Mouse (Mus musculus): Measurements from ENCODE around the gene Ptcd3. TPM values are rescaled to one million over a fixed set of nuclear protein-coding genes. Genes with fewer than 3 reads are reported as not detected.
"Not testable (repeated sequence)": the region's sequence is repeated elsewhere in the genome, so short reads cannot be mapped to it uniquely, and the experiment has no call there.

Gene Ptcd3
- total and polyA plus RNA-seq, 3 experiments = 93.5 to 156 (median 94.3) TPM

DNA sequence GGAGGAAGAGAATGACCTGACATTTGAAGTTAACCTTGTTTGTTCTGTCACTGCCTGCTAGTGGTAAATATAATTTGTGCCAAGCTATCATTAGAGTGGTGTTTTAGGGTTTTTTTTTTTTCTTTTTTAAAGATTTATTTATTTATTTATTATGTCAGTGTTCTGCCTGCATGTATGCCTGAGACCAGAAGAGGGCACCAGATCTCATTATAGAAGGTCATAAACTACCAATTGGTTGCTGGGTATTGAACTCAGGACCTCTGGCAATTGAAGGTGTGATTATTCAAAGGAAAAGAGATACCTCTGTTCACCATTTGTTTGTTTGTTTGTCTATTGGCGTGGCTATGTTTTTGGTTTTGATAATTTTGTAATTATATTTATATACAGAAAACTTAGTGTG, 39.7 kb downstream of the Ptcd3 start:
- Histone ChIP-seq H3K9ac (ENCODE audit: control insufficient read depth, low read depth, low read length, poor library complexity, severe bottlenecking) (no peak overlapping the region), H3K9me3 (replicated peaks; ENCODE audit: insufficient read depth, low read length) (no peaks in the 10 kb centered on the region), H3K27me3 (ENCODE audit: control insufficient read depth in 1 of 2, insufficient read depth in 2 of 2, low read length in 2 of 2) (no peaks in the 10 kb centered on the region), H3K79me2 (ENCODE audit: control insufficient read depth, insufficient read depth, low read length, poor library complexity) (no peaks in the 10 kb centered on the region), H3K4me3 (ENCODE audit: control insufficient read depth in 1 of 2, insufficient read depth in 1 of 2, low read depth in 2 of 2, low read length in 2 of 2) (no peak overlapping the region), H3K4me1 (ENCODE audit: control insufficient read depth in 1 of 2, insufficient read depth in 2 of 2, low read length in 2 of 2) (no peaks in the 10 kb centered on the region), H3K36me3 (ENCODE audit: control insufficient read depth in 1 of 2, insufficient read depth in 2 of 2, low read length in 2 of 2) (peaks cover 2 to 27% of the 10 kb centered on the region in 2 experiments; a peak in 2 of 4 replicates), H3K27ac (ENCODE audit: control insufficient read depth, low read depth, low read length) (no peak overlapping the region)
- peak; percentile 60 for DNase-seq (ENCODE audit: low read depth, low spot score)
- TF ChIP-seq SMC3 (IDR thresholded peaks at IDR 0.05; ENCODE audit: low read depth, low read length) = peak; percentile 30; the same call in 1 of the 2 replicates
- no peak for TF ChIP-seq NRF1 (IDR thresholded peaks at IDR 0.05; ENCODE audit: insufficient read depth, low read depth, low read length, poor library complexity, severe bottlenecking)
- TF ChIP-seq MXI1 (IDR thresholded peaks at IDR 0.05; ENCODE audit: low read depth, low read length) = no peak
- 0 out of 2 replicates have a peak, but pooled peaks have one; percentile 16 for TF ChIP-seq ZC3H11A (IDR thresholded peaks at IDR 0.05; ENCODE audit: low read depth, low read length)
- TF ChIP-seq RAD21 (IDR thresholded peaks at IDR 0.05; ENCODE audit: low read depth, low read length) = peak; percentile 15; the same call in 1 of the 2 replicates
- peak in 1 of 3 experiments; percentile 39; a peak in 3 of 6 replicates for TF ChIP-seq CTCF (IDR thresholded peaks at IDR 0.05 in 2 of 3, conservative IDR thresholded peaks at IDR 0.05 in 1 of 3; ENCODE audit: control insufficient read depth in 1 of 3, insufficient read depth in 1 of 3, low read depth in 2 of 3, low read length in 3 of 3, poor library complexity in 1 of 3, severe bottlenecking in 1 of 3)

DNA sequence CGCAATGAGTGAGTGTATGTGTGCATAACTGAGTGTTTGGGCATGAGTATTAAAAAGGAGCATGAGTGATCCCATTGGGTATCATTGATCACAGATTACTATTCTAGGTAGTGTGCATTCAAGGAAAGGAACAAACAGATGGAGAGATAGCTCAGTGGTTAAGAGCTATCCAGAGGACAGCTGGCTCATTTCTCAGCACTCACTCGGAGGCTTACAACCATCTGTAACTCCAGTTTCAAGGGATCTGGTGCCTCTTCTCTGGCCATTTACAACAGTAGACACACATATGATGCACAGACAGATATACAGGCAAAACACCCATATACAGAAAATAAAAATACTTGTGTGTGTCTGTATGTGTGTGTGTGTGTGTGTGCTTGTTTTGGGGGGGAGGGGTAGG, 40.8 kb downstream of the Ptcd3 start:
- Histone ChIP-seq H3K4me3 (ENCODE audit: control insufficient read depth in 1 of 2, insufficient read depth in 1 of 2, low read depth in 2 of 2, low read length in 2 of 2) (no peak overlapping the region), H3K9ac (ENCODE audit: control insufficient read depth, low read depth, low read length, poor library complexity, severe bottlenecking) (no peak overlapping the region), H3K27me3 (ENCODE audit: control insufficient read depth in 1 of 2, insufficient read depth in 2 of 2, low read length in 2 of 2) (no peaks in the 10 kb centered on the region), H3K9me3 (replicated peaks; ENCODE audit: insufficient read depth, low read length) (no peaks in the 10 kb centered on the region), H3K36me3 (ENCODE audit: control insufficient read depth in 1 of 2, insufficient read depth in 2 of 2, low read length in 2 of 2) (peaks cover 2 to 31% of the 10 kb centered on the region in 2 experiments; a peak in 2 of 4 replicates), H3K27ac (ENCODE audit: control insufficient read depth, low read depth, low read length) (no peak overlapping the region), H3K4me1 (ENCODE audit: control insufficient read depth in 1 of 2, insufficient read depth in 2 of 2, low read length in 2 of 2) (no peaks in the 10 kb centered on the region), H3K79me2 (ENCODE audit: control insufficient read depth, insufficient read depth, low read length, poor library complexity) (no peaks in the 10 kb centered on the region)
- no peak for DNase-seq (ENCODE audit: low read depth, low spot score)
- no peak for TF ChIP-seq EP300 (IDR thresholded peaks at IDR 0.05; ENCODE audit: low read depth in 1 of 2, low read length in 2 of 2)
- no peak for TF ChIP-seq ZKSCAN1 (IDR thresholded peaks at IDR 0.05; ENCODE audit: low read depth, low read length)
- no peak for TF ChIP-seq MAX (IDR thresholded peaks at IDR 0.05; ENCODE audit: low read length)
- no peak for TF ChIP-seq CTCF (IDR thresholded peaks at IDR 0.05 in 2 of 3, conservative IDR thresholded peaks at IDR 0.05 in 1 of 3; ENCODE audit: control insufficient read depth in 1 of 3, insufficient read depth in 1 of 3, low read depth in 2 of 3, low read length in 3 of 3, poor library complexity in 1 of 3, severe bottlenecking in 1 of 3)
- TF ChIP-seq MAZ (IDR thresholded peaks at IDR 0.05; ENCODE audit: low read depth, low read length) = no peak
- no peak for TF ChIP-seq NELFE (IDR thresholded peaks at IDR 0.05; ENCODE audit: low read depth, low read length)
- TF ChIP-seq E2F4 (IDR thresholded peaks at IDR 0.05; ENCODE audit: borderline replicate concordance, low read depth, low read length) = no peak
- TF ChIP-seq MEF2A (IDR thresholded peaks at IDR 0.05; ENCODE audit: extremely low read depth, insufficient replicate concordance, low read depth, low read length, poor library complexity, severe bottlenecking) = no peak
- no peak for TF ChIP-seq SMC3 (IDR thresholded peaks at IDR 0.05; ENCODE audit: low read depth, low read length)
- TF ChIP-seq ZMIZ1 (IDR thresholded peaks at IDR 0.05; ENCODE audit: low read depth, low read length) = no peak
- no peak for TF ChIP-seq USF2 (IDR thresholded peaks at IDR 0.05; ENCODE audit: borderline replicate concordance in 1 of 2, insufficient read depth in 1 of 2, low read depth in 1 of 2, low read length in 2 of 2)
- TF ChIP-seq ZC3H11A (IDR thresholded peaks at IDR 0.05; ENCODE audit: low read depth, low read length) = no peak
- no peak for TF ChIP-seq ETS1 (IDR thresholded peaks at IDR 0.05; ENCODE audit: low read depth, low read length)
- TF ChIP-seq SIN3A (IDR thresholded peaks at IDR 0.05; ENCODE audit: low read length) = no peak
- TF ChIP-seq RAD21 (IDR thresholded peaks at IDR 0.05; ENCODE audit: low read depth, low read length) = no peak
- TF ChIP-seq MAFK (IDR thresholded peaks at IDR 0.05; ENCODE audit: borderline replicate concordance, low read depth, low read length) = no peak
- TF ChIP-seq RCOR1 (IDR thresholded peaks at IDR 0.05; ENCODE audit: low read depth, low read length) = no peak
- no peak for TF ChIP-seq CHD2 (IDR thresholded peaks at IDR 0.05; ENCODE audit: low read length)

DNA sequence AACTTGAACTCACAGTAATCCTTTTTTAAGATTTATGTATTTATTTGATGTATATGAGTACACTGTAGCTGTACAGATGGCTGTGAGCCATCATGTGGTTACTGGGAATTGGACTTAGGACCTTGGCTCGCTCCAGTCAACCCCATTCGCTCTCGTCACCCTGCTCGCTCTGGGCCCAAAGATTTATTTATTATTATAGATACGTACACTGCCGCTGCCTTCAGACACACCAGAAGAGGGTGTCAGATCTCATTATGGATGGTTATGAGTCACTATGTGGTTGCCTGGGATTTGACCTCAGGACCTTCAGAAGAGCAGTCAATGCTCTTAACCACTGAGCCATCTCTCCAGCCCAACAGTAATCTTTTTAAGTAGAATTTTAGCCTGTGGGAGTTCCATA, 61.6 kb downstream of the Ptcd3 start:
- H3K4me1 ChIP-seq (ENCODE audit: control insufficient read depth in 1 of 2, insufficient read depth in 2 of 2, low read length in 2 of 2); H3K9me3 ChIP-seq (replicated peaks; ENCODE audit: insufficient read depth, low read length); H3K4me3 ChIP-seq (ENCODE audit: control insufficient read depth in 1 of 2, insufficient read depth in 1 of 2, low read depth in 2 of 2, low read length in 2 of 2); H3K27ac ChIP-seq (ENCODE audit: control insufficient read depth, low read depth, low read length); H3K9ac ChIP-seq (ENCODE audit: control insufficient read depth, low read depth, low read length, poor library complexity, severe bottlenecking); DNase-seq (ENCODE audit: low read depth, low spot score); H3K79me2 ChIP-seq (ENCODE audit: control insufficient read depth, insufficient read depth, low read length, poor library complexity); H3K27me3 ChIP-seq (ENCODE audit: control insufficient read depth in 1 of 2, insufficient read depth in 2 of 2, low read length in 2 of 2): not testable (repeated sequence)
- peaks cover 2 to 27% of the 10 kb centered on the region in 2 experiments; a peak in 2 of 4 replicates for H3K36me3 ChIP-seq (ENCODE audit: control insufficient read depth in 1 of 2, insufficient read depth in 2 of 2, low read length in 2 of 2)
